Mouse (Mus musculus) liver, embryonic 11.5 days (tissue): ENCODE data around the gene B3gnt8. TPM values are rescaled to one million over a fixed set of nuclear protein-coding genes. Genes with fewer than 3 reads are reported as not detected.
A peak's percentile ranks its signal among the peaks of the same experiment; 100 is the strongest.

ENCODE experiments used
- ATAC-seq: fragments of 200-750 bp; cut with Nextera tagmentation; replicated peaks from 2 replicates; pipeline ENCODE4 v1.8.0; 2017; ENCODE audit warnings: moderate number of reproducible peaks, mild to moderate bottlenecking, moderate TSS enrichment, moderate library complexity; ENCODE audit not compliant: low FRiP score
- DNase-seq: peaks from one replicate; pipeline ENCODE4 v3.0.0-alpha.2; 2017; ENCODE audit warnings: low spot score
- H3K27ac ChIP-seq: fragments of 300-500 bp; sonication (generic); 2 replicates; pipeline ENCODE4 v1.5.1; 2014; ENCODE audit warnings: mild to moderate bottlenecking, low read depth, low read length, control low read depth
- H3K27me3 ChIP-seq: fragments of 300-500 bp; sonication (generic); replicated peaks from 2 replicates; pipeline ENCODE4 v1.6.1; 2014; ENCODE audit warnings: low read length, mixed read lengths; ENCODE audit not compliant: control insufficient read depth, insufficient read depth
- H3K36me3 ChIP-seq: fragments of 300-500 bp; sonication (generic); 2 replicates; pipeline ENCODE4 v1.6.1; 2014; ENCODE audit warnings: mild to moderate bottlenecking, low read length, moderate library complexity, mixed read lengths; ENCODE audit not compliant: control insufficient read depth, insufficient read depth
- H3K4me1 ChIP-seq: fragments of 300-500 bp; sonication (generic); replicated peaks from 2 replicates; pipeline ENCODE4 v1.6.1; 2014; ENCODE audit warnings: low read length, mixed read lengths; ENCODE audit not compliant: control insufficient read depth, insufficient read depth
- H3K4me2 ChIP-seq: fragments of 300-500 bp; sonication (generic); 2 replicates; pipeline ENCODE4 v1.6.1; 2014; ENCODE audit warnings: mild to moderate bottlenecking, control low read depth, moderate library complexity
- H3K4me3 ChIP-seq: fragments of 300-500 bp; sonication (generic); 2 replicates; pipeline ENCODE4 v1.5.1; 2014; ENCODE audit warnings: low read depth, low read length, control low read depth
- H3K9ac ChIP-seq: fragments of 300-500 bp; sonication (generic); 2 replicates; pipeline ENCODE4 v1.6.1; 2014; ENCODE audit warnings: low read depth, low read length, control low read depth
- H3K9me3 ChIP-seq: fragments of 300-500 bp; sonication (generic); 2 replicates; pipeline ENCODE4 v1.6.1; 2016; ENCODE audit warnings: low read length, inconsistent platforms, mixed read lengths; ENCODE audit not compliant: control insufficient read depth
- WGBS: fragments of 180-500 bp; shearing (Covaris S2); extraction: QIAGEN DNeasy Blood & Tissue Kit; methylation state at CpG from one replicate; pipeline ENCODE4 v1.1.7; 2014; 5-methylcytosine and 5-hydroxymethylcytosine counted together
- polyA plus RNA-seq: library from polyadenylated mRNA; unstranded; fragments of >200 nt; fragmentation: Nextera tagmentation; extraction: Ambion mirVana; gene quantifications from 2 replicates; pipeline ENCODE4 v1.2.1, GENCODE M21; 2014

B3gnt8 gene
- polyA plus RNA-seq, 1 experiment from 2014 or later, result 2.3 TPM

- Histone ChIP-seq H3K9me3 (no peaks in the 10 kb centered on the region), H3K4me2 (peak within 1 kb of the TSS; percentile 90), H3K4me3 (peak within 1 kb of the TSS; percentile 80), H3K4me1 (peaks cover 9% of the 10 kb centered on the region; the same call in 1 of the 2 replicates), H3K27me3 (no peaks in the 10 kb centered on the region), H3K27ac (peak within 1 kb of the TSS; percentile 58; the same call in 1 of the 2 replicates), H3K9ac (peak within 1 kb of the TSS; percentile 82), H3K36me3 (peaks cover 9% of the 10 kb centered on the region; the same call in 1 of the 2 replicates)
- WGBS, result under 1% methylated on average over 50 of the region's 50 CpGs
- ATAC-seq (peak; percentile 98), DNase-seq (peak; percentile 94)
These were observed 32.4 kb downstream of the B3gnt8 start, which contains the start of the genes Bckdha and Exosc5 for GRCm38 (mm10) chr7:25658657-25659472. Gene Bckdha (minus strand): TSS chr7:25658981. Gene Exosc5 (plus strand): TSS chr7:25659164.

- ATAC-seq (no peak), DNase-seq (no peak)
- H3K9ac ChIP-seq, result no peak overlapping the region
- no peaks in the 10 kb centered on the region for H3K27me3 ChIP-seq
- H3K4me2 ChIP-seq, result no peak overlapping the region
- H3K27ac ChIP-seq, result no peak overlapping the region
- H3K4me3 ChIP-seq, result no peak overlapping the region
- peaks cover 42% of the 10 kb centered on the region; the same call in 1 of the 2 replicates for H3K36me3 ChIP-seq
- whole genome bisulfite sequencing, result 92% methylated on average over 8 of the region's 8 CpGs
- H3K9me3 ChIP-seq, result no peaks in the 10 kb centered on the region
- no peaks in the 10 kb centered on the region for H3K4me1 ChIP-seq
These were observed 39.9 kb downstream of the B3gnt8 start for GRCm38 (mm10) chr7:25666381-25666780.

DNA sequence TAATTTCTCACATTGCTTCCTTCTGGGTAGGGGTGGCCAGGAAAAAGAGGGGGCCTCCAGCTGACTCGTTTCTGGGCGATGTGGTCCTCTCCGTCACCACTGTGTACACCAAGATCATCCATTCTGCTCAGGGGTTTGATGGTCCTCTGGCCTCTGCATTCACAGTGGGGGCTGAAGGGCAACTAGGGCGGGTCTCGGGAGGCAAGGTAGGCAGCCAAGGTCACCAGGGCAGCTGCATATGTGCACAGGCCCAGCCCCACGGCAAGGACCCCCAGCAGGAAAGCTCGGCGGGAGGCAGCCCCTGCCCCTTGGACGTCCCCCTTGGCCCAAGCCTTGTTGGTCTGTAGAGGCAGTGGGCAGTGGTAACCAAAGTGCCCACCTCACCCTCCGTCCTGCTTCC is 42.7 kb downstream of the B3gnt8 start:
- no peaks in the 10 kb centered on the region for H3K4me1 ChIP-seq
- ATAC-seq (no peak), DNase-seq (no peak)
- 89% methylated on average over 10 of the region's 10 CpGs for WGBS
- no peak overlapping the region for H3K4me2 ChIP-seq
- no peak overlapping the region for H3K9ac ChIP-seq
- peaks cover 2% of the 10 kb centered on the region; the same call in 1 of the 2 replicates for H3K9me3 ChIP-seq
- no peak overlapping the region for H3K27ac ChIP-seq
- H3K36me3 ChIP-seq, result peaks cover 34% of the 10 kb centered on the region; the same call in 1 of the 2 replicates
- peaks cover 8% of the 10 kb centered on the region for H3K27me3 ChIP-seq
- H3K4me3 ChIP-seq, result no peak overlapping the region

- Histone ChIP-seq H3K4me2 (no peak overlapping the region), H3K36me3 (peaks cover 31% of the 10 kb centered on the region; the same call in 1 of the 2 replicates), H3K4me1 (peaks cover 2% of the 10 kb centered on the region; the same call in 1 of the 2 replicates), H3K9ac (no peak overlapping the region), H3K4me3 (no peak overlapping the region), H3K27me3 (peaks cover 13% of the 10 kb centered on the region), H3K9me3 (peaks cover 2% of the 10 kb centered on the region; the same call in 1 of the 2 replicates), H3K27ac (no peak overlapping the region)
- DNase-seq (no peak), ATAC-seq (no peak)
- WGBS, result 84% methylated on average over 9 of the region's 9 CpGs
These were observed 43.2 kb downstream of the B3gnt8 start for GRCm38 (mm10) chr7:25669631-25670030.

DNA sequence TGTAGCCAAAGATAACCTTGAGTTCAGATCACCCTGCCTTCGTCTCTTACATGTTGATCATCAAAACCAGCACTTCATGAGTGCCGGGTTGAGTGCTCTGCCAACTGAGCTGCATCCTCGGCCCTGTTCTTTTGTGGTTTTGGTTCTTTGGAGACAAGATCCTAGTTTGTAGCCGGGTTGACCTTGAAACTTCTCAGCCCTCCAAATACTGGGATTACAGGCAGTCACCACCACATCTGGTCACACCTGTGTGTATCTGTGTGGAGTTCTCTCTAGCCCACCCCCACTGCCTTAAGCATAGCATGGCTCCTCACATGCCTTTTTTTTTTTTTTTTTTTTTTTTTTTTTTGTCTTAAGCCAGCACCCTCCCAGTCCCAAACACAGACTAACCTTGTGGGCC is 43.6 kb downstream of the B3gnt8 start:
- H3K27ac ChIP-seq, result no peak overlapping the region
- H3K4me2 ChIP-seq, result no peak overlapping the region
- H3K27me3 ChIP-seq, result peaks cover 18% of the 10 kb centered on the region
- no peak overlapping the region for H3K4me3 ChIP-seq
- H3K4me1 ChIP-seq, result peaks cover 6% of the 10 kb centered on the region; the same call in 1 of the 2 replicates
- 77% methylated on average over 4 of the region's 4 CpGs for WGBS
- DNase-seq, result no peak
- no peak overlapping the region for H3K9ac ChIP-seq
- peaks cover 26% of the 10 kb centered on the region; the same call in 1 of the 2 replicates for H3K36me3 ChIP-seq
- ATAC-seq, result no peak
- H3K9me3 ChIP-seq, result peaks cover 2% of the 10 kb centered on the region; the same call in 1 of the 2 replicates

DNA sequence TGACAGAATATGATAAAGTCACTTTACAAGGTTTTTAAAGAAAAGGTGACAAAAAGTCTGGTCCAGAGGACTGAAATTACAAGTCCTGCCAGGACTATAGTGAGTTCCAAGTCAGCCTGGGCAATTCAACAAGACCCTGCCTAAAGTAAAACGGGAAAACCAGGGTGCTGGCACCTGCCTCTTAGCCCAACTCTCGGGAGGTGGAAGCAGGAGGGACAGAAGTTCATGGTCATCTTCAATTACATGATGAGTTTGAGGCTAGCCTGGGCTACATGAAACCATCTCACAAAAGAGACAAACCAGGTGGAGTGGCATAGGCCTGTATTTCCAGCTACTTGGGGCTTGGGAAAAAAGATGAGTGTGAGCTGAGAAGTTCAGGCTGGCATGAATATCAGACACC is 45.2 kb downstream of the B3gnt8 start:
- Histone ChIP-seq H3K9ac (no peak overlapping the region), H3K27me3 (peaks cover 26% of the 10 kb centered on the region), H3K4me1 (peaks cover 6% of the 10 kb centered on the region; the same call in 1 of the 2 replicates), H3K4me2 (no peak overlapping the region), H3K4me3 (no peak overlapping the region), H3K9me3 (peaks cover 2% of the 10 kb centered on the region; the same call in 1 of the 2 replicates), H3K36me3 (peaks cover 16% of the 10 kb centered on the region; the same call in 1 of the 2 replicates), H3K27ac (no peak overlapping the region)
- 78% methylated on average over 2 of the region's 2 CpGs for WGBS
- ATAC-seq (no peak), DNase-seq (no peak)

- peaks cover 2% of the 10 kb centered on the region; the same call in 1 of the 2 replicates for H3K9me3 ChIP-seq
- H3K27ac ChIP-seq, result no peak overlapping the region
- DNase-seq, result no peak
- no peak overlapping the region for H3K9ac ChIP-seq
- H3K4me1 ChIP-seq, result peaks cover 6% of the 10 kb centered on the region; the same call in 1 of the 2 replicates
- H3K36me3 ChIP-seq, result peaks cover 12% of the 10 kb centered on the region; the same call in 1 of the 2 replicates
- no peak overlapping the region for H3K4me3 ChIP-seq
- H3K27me3 ChIP-seq, result peaks cover 26% of the 10 kb centered on the region
- whole genome bisulfite sequencing, result 52% methylated on average over 4 of the region's 4 CpGs
- no peak for ATAC-seq
- no peak overlapping the region for H3K4me2 ChIP-seq
These were observed 46.0 kb downstream of the B3gnt8 start for GRCm38 (mm10) chr7:25672442-25672841.

GRCm38 (mm10) chr7:25674297-25674696 is 47.8 kb downstream of the B3gnt8 start:
- Histone ChIP-seq H3K27ac (no peak overlapping the region), H3K4me2 (peak overlapping the region; percentile 82), H3K9ac (no peak overlapping the region), H3K27me3 (peaks cover 26% of the 10 kb centered on the region), H3K4me1 (peaks cover 6% of the 10 kb centered on the region; the same call in 1 of the 2 replicates), H3K4me3 (peak overlapping the region; percentile 40), H3K36me3 (no peaks in the 10 kb centered on the region), H3K9me3 (peaks cover 2% of the 10 kb centered on the region; the same call in 1 of the 2 replicates)
- WGBS, result 25% methylated on average over 9 of the region's 9 CpGs
- no peak for ATAC-seq
- no peak for DNase-seq
